Mouse (Mus musculus): ENCODE results near the gene Gm29797.

Gene Gm29797

DNA sequence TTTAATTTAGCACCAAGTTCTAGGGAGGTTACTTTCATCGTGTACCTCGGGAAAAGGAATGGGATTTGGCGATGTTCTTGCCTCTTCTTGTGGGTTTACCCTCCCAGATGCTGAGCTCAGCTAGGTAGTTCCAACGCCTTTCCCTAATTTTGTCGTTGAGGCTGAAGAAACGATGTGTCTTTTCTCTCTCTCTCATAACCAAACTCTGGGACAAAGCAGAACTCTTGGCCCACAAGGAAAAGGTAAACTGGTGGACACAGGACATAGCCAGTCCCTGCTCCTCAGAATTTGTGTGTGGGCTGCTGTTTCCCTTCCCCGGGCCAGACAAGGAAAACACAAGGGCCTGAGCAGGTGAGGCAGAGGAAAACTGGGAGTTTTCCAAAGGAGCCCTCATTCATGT lies 15.2 kb downstream of the Gm29797 start:
- in situ Hi-C loops (cut with MboI, MseI), result no loop called here

DNA sequence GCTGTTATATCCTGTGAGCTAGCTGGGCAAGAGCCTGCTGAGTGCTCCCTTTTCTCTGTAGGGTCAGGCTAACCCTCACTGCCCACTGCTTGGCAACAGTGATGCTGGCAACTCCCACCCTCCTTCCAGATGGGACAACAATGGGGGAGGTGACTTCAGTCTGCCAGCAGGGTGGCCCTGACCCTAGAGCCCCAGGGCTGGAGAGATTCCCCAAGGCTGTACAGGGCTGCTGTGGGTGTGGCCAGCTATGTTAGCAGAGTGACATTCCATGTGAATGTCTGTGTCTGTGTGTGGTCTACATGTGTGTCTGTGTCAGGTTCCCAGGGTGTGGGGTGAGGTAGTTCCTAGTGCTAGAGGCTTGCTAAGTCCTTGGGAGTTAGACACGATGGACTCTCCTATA lies 16.7 kb downstream of the Gm29797 start:
- in situ Hi-C loops (cut with MboI, MseI), result no loop called here

DNA sequence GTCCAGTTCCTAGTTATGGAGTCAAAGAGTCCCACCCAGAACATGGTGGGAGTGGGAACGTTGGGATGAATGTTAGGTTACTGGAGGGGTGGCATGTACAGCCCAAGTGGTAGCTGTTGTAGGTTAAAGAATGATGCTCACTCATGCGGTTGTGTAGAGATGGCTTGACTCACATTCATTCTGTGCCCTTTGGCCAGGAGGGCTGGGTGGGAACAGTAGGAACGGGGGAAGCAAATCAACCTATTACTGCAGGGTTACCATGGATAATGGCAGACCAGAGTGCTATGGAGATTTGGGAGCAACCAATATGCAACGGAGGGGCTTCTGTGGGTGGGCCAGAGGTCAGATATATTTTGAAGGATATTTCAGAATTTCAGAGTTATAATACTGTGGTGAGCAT lies 18.1 kb downstream of the Gm29797 start:
- in situ Hi-C loops (cut with MboI, MseI), result no loop called here

DNA sequence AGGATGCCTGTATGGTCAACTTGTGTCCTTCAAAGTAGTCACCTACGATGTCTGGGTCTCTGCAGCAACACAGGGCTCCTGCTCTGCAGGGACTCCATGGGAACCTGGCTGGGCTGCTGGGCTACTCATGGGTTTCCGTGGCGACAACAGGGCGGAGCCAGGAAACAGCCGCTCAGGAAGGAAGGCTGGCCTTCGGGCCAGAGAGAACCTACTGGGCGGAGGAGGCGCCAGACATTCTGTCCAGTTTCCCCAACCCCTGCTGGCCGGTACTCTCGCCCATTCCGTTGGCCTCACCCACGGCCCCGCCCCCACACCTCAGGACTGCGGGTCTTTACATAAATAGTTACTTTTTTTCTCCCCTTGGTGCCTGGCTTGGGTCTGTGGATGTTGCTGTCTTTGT lies 18.6 kb downstream of the Gm29797 start:
- in situ Hi-C loops (cut with MboI, MseI), result no loop called here

DNA sequence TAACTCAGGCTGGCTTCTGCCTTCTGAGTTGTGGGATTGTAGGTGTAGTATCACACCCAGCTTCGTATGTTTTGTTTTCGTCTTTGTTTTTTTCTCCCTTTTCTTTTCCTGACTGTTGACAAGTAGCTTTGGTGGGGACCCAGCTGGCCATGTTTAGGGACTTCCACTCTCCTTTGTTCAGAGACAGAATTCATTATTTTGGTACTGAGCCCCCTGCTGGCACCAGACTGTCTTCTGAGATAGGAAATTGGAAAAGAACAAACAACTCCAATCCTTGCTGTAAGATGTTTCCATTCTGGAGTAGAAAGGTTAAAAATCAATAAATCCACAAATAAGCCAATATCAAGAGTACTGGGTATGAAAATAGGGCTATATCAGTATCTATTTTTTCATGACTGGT lies 19.6 kb downstream of the Gm29797 start:
- in situ Hi-C loops (cut with MboI, MseI), result no loop called here

DNA sequence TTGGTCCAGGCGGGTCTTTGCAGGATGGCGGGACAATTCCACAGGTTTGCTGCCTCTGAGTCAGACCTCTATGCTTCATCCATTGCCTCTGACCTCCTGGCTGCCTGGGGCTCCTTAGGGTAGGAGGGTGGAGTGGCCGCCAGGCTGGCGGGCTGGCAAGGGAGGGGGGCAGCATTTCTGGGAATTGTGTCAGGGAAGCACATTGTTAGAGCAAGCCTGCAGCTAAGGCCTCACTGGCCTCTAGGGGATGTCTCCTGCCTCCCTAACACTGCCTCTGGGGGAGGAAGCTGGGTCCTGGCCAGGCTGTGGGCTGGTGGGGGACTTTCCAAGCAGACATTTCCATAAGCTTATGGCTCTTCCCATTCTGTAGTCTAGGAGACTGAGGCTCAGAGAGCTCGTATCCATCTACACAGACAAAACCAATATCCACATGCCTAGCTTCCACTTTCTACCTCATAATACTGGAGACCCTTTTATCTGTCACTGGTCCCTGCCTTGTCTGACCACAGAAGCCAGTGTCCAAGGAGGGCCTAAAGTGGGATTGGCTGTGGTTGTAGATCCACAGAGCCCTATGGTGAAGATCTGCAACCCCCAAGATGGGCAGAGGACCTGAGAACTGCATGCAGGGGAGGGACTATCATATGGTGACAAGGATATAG lies 20.4 kb downstream of the Gm29797 start:
- in situ Hi-C loops (cut with MboI, MseI), result no loop called here

DNA sequence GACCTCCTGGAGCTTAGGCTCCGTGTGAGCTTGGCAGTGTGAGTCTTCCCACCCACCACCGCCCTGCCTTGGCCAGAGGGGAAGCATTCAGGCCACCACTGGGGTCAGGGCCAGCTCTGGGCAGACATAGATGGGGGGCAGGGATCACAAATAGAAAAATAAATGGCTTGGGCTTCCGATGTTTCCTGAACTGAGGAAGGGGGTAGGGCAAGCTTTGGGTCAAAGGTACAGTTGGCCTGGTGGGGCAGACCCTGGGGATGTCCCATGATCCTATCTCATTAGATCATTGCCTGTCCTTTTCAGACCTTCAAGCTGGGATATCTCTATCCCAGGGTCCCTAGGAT lies 20.9 kb downstream of the Gm29797 start:
- in situ Hi-C loops (cut with MboI, MseI), result no loop called here

DNA sequence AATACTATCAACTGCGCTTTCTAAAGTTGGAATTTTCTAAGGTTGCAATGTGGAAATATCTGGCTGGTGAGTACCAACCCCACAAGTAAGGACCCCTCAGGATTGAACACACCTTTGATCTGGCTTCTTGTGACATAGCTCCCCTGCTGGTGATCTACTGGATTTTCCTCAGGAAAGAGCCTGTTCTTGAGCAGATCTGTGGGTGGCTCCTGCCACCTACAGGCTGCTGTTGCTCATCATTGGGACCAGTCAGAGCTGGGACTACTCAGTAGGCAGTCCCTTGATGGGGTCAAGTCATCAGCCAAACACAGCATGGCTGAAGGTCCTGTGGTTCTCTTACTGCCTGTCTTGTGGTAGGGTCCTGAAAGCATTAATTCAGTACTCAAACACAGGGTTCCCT lies 21.9 kb downstream of the Gm29797 start:
- in situ Hi-C loops (cut with MboI, MseI), result no loop called here

DNA sequence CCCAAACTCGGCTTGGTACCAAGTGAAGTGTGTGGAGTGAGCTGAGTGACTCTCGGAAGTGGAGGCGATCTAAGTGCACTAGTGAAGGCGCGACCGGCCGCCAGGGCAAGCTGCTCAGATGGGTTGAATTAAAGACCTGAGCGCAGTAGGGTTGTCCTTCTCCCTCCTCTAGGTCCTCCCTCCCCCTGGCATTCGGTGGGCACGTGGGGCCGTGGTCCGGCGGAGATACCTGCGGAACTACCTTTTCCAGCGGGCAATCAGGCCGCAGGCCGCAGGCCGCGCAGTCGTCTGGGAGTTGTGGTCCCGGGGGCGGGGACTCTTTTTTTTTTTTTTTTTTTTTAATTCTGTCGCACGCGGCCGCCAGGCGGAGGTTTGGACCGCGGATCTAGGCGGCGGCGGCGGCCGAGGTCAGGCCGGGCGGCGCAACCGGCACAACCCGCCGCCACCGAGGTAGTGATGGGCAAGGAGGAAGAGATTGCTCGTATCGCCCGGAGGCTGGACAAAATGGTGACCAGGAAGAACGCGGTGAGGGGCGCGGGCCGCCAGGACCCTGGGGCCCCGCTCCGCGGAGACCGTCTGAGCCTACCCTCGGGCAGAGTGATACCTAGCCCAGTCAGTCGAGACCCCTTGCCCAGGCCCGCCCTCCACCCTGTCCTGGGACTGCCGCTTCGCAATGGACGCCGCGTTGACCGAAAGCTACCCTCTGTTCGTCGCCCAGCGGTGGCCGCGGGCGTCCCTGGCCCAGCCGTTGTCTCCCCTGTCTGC lies 23.3 kb downstream of the Gm29797 start, which contains the start of gene Tcea2:
TSS of gene Tcea2 (plus strand) at position 360 of the 765 bp plus-strand sequence.
- in situ Hi-C loops (cut with MboI, MseI), result no loop called here

DNA sequence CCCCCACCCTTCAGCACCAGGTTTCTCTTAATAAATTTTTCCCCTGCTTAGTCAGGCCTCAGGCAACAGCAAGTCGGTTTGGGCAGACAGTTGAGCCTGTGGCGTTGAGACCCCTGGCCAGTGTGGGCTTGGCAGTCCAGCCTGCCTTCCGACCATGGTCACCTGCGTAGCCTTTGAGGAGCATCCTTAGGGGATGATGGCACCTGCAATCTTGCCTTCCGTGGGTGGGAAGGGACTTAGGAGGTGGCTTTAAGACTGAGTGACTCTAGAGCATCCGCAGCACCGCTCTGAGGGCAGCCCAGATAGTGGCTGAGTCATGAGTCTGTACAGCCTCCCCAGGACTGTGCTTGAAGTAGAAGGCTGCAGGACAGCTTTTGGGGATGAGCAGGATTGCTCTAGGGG lies 23.9 kb downstream of the Gm29797 start:
- in situ Hi-C loops (cut with MboI, MseI), result no loop called here

DNA sequence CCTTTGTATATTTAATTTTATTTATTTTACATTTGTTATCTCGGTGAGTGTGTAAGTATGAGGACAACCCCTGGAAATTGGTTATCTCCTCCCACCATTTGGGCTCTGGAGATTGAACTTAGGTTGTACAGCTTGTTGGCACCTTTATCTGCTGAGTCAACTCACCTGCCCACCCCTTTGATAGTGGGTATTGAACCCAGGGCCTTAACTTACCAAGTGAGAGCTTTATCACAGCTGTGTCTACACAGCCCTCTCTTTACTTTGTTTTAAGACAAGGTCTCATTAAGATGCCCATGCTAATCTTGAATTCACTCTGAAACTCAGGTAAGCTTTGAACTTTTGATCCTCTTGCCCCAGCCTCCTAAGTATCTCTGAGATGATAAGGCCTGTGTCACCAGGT lies 25.1 kb downstream of the Gm29797 start:
- in situ Hi-C loops (cut with MboI, MseI), result no loop called here

DNA sequence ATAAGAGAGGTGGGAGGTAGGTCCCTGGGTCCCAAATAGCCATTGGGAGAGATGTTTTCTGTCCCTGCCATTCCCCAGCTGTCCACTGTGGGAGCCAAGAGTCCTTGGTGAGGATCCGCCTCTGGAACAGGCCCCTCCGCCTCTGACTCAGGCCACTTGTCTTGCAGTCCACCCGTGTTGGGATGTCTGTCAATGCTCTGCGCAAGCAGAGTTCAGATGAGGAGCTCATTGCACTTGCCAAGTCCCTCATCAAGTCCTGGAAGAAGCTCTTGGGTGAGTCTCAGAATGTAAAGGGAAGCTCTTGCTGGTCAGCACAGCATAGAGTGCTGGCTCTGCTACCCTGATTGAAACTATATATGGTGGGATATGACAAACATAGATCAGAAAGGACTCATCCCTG lies 26.5 kb downstream of the Gm29797 start:
- in situ Hi-C loops (cut with MboI, MseI), result no loop called here

DNA sequence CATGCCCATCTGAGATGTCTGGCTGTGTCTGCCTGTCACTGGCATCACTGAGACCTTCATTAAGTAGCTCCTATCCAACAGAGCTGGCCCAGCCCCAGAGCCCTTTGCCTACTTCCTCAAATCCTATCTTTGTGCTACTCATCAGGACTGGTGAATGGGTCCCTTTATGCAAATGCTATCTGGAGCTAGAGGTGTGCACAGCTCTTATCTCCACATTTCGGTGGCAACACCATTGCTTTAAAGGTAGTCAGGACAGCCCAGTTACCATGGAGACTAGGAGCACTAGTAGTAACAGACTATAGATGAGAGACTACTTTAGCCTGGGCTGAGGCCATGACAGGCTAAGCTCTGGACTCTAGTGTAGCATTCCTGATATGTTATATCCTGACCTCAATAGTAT lies 27.9 kb downstream of the Gm29797 start:
- in situ Hi-C loops (cut with MboI, MseI), result no loop called here

DNA sequence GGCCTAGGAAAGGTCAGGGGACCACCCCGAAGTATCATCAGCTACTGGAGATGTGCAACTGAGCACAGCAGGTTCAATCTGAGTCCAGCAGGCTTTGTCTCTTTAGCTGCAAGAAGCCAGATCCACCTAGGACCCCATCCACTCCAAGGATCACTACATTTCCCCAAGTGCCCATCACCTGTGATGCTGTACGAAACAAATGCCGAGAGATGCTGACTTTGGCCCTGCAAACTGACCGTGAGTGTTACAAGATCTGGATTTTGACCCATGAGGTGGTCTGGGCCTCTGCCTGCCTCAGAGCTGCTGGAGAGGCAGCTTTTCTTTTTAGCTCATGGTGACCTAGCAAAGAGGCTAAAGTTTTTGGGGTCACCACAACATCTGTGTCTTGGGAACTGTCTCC lies 28.9 kb downstream of the Gm29797 start:
- in situ Hi-C loops (cut with MboI, MseI), result no loop called here

DNA sequence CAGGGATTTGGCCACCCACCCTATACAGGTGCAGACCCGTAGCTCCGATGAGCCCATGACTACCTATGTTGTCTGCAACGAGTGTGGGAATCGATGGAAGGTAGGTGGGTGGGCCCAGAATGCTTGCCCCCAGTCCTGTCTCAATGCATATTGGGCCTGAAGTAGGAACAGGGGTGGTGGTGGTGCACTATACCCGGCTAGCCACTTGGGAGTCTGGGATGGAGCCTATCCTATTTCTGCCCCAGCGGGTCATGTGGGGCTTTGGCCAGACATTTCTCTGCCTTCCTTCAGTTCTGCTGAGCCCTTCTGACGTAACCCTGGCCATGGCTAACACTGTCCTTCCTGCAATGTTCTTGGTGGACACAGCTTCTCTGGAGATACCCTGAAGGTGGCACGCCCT lies 30.8 kb downstream of the Gm29797 start:
- in situ Hi-C loops (cut with MboI, MseI), result no loop called here

DNA sequence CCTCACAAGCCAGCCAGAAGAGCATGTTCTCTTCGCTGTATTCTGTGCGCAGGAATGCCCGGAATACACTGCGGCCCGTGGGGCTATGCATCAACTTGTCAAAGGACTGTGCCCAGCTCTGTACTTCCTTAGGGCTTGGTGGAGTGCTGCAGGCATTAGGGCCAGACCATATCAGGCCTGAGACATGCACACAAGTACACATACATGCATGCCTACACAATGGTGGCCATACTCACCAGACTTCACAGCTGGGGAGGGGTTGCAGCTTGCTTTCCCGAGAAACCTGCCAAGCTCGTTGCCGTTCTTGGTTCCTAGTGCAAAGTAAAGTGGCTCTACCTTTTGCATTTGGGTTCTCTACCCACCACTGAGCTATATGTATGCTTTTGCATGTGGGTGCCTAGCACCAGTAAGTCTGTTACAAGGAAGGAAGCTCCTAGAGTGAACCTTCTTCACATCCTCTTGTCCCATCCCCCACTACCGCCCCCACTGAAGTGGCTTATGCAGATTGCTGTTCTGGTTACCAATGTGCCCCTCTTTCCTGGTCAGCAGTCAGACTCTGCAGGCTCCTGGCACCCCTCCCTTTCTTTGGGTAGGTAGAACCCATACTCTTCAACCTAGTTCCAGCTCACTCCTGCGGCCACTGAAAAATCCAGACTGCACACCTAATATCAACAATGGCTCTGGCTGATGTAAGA lies 32.8 kb downstream of the Gm29797 start:
- in situ Hi-C loops (cut with MboI, MseI), result loop anchor here (5.0 kb wide), 1 partner anchor 47 kb away; no protein-coding TSS in a partner anchor

DNA sequence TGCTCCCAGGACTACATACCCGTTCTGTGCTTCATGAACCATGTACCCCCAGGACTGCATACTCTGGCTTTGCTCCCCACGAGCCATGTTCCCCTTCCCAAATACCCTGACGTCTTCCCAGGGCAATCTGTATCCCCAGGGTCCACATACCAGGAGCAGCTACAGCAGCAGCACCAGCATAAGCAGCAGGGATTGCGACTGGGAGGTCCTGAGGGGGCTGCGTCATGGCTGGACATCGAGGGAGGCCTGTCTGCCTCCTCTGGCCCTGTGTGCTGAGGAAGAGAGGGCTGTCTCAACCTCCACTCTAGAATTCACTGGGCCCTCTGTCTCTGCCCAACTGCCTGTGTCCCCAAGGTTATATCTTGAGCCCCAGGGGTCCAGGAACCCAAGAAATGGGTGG lies 34.2 kb downstream of the Gm29797 start:
- in situ Hi-C loops (cut with MboI, MseI), result loop anchor here (5.0 kb wide), 1 partner anchor 49 kb away; no protein-coding TSS in a partner anchor

DNA sequence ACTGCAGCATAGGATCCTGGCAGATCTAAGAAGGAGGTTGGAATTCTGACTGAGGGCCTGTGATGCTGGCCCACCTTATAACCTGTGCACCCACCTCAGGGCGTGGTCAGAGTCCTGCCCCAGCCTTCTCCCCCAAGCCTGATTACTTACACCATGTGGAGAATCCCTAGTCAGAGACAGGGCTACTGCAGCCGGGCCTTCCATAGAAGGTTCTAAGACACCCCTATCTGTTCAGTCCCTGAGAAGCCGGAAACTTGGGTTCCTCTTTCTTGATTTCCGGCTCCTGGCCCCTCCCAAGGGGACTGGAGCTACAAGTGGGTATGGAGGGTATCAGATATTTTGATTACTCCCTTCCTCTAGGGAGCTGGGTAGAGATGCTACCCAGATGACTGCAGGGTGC lies 34.7 kb downstream of the Gm29797 start:
- in situ Hi-C loops (cut with MboI, MseI), result loop anchor here (5.0 kb wide), 1 partner anchor 49 kb away; no protein-coding TSS in a partner anchor

DNA sequence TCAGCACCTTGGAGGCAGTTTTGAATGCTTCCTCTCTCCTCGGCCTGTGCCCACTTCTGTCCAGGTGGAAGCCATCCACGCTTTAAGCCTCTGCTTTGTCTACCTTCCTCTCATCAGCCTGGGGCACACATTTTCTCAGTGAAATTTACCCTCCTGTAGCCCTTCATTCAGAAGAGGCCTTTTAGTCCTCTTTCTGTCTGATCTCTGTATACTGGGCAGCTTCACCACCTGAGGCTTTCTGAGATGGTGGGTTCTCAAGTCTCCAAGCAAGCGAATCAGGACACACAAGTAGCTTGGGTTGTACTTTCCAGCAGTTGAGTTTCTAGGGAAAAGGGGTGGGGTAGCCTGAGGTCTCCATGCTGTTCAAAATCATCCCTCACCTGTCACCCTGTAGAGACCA lies 35.5 kb downstream of the Gm29797 start:
- in situ Hi-C loops (cut with MboI, MseI), result loop anchor here (5.0 kb wide), 1 partner anchor 50 kb away; no protein-coding TSS in a partner anchor

DNA sequence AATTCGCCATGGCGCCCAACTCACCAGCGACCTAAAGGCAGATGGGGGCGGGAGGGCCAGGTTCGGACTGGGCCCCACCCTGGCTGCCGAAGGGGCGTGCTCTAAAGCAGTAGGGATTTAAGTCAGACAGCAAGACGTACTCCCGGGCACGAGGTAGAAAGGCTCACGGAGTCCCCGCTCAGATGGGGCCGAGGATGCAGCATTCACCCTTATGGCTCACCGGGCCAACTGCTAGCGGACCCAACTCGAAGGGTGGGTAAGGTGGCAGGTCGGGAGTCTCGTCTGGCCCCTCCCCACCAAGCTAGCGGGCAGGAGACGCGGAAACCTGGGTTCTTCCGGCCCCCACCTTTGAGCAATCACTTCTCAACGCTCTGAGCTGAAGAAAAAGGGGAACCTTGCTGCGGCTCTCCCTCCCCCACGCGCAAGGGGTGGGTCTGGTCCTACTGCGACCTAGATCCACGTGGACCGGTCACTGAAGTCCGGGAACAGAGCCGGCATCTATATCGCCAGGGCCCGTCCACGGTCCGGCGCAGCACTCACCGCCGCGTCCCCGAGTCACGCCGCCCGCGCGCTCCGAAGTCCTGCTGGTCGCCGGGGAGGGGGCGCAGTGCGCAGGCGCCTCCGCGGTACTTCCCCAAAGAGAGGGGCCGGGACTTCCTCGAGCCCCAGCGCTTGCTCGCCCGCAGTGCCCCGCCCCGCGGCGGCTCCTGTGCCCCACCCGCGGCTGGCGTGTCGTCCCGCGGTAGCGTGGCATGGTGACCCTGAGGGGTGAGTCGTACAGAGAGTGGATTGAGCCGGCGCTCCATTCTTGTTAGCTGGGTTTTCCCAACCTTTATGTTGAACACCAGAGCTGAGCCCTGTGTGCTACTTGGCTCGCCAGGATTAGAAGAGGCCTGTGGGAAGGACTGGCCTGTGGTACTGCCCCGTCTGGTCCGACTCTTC lies 36.8 kb downstream of the Gm29797 start, which contains the start of gene Rgs19:
TSS of gene Rgs19 (minus strand) at position 639 of the 942 bp plus-strand sequence.
- in situ Hi-C loops (cut with MboI, MseI), result loop anchor here (5.0 kb wide), 1 partner anchor 51 kb away; no protein-coding TSS in a partner anchor

DNA sequence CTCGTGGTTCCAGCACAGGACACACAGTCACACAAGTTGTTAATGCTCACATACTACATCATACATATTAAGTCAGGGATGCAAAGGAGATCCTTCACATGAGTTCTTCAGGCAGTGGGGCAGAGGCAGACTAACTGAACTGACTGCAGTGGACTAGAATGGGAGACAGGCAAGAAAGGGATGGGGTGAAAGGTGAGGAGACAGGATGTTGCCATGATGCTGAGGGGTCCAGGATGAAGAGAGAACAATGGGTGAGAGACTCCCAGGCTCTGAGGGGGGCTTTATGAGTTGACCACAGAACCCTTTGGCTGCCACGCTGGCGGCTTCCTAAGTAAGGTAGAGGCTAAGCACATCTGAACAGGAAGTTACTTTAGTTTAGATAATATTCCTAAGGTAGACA lies 37.7 kb downstream of the Gm29797 start:
- in situ Hi-C loops (cut with MboI, MseI), result loop anchor here (5.0 kb wide), 1 partner anchor 52 kb away; no protein-coding TSS in a partner anchor
